Mouse (Mus musculus) lung, postnatal 0 days (tissue): Measurements from ENCODE around the gene Sirt5. TPM values are rescaled to one million over a fixed set of nuclear protein-coding genes. Genes with fewer than 3 reads are reported as not detected.
A peak's percentile ranks its signal among the peaks of the same experiment; 100 is the strongest.

Experiments used
- ATAC-seq: fragments of 200-750 bp; cut with Nextera tagmentation; 2 replicates; pipeline ENCODE4 v1.8.0; 2017; ENCODE audit warnings: moderate library complexity
- DNase-seq: peaks from one replicate; pipeline ENCODE4 v3.0.0-alpha.2; 2016; ENCODE audit warnings: low spot score
- H3K27ac ChIP-seq: fragments of 300-500 bp; sonication (generic); 2 replicates; pipeline ENCODE4 v1.5.1; 2014; ENCODE audit warnings: antibody characterized with exemption, mild to moderate bottlenecking, low read length, mixed read lengths
- H3K27me3 ChIP-seq: fragments of 300-500 bp; sonication (generic); replicated peaks from 2 replicates; pipeline ENCODE4 v1.6.1; 2014; ENCODE audit warnings: low read length, mixed read lengths; ENCODE audit not compliant: insufficient read depth
- H3K36me3 ChIP-seq: fragments of 300-500 bp; sonication (generic); 2 replicates; pipeline ENCODE4 v1.6.1; 2014; ENCODE audit warnings: low read length, mixed read lengths; ENCODE audit not compliant: insufficient read depth
- H3K4me1 ChIP-seq: fragments of 300-500 bp; sonication (generic); 2 replicates; pipeline ENCODE4 v1.6.1; 2014; ENCODE audit warnings: antibody characterized with exemption, low read depth, low read length, mixed read lengths; ENCODE audit not compliant: insufficient read depth
- H3K4me2 ChIP-seq: fragments of 300-500 bp; sonication (generic); replicated peaks from 2 replicates; pipeline ENCODE4 v1.6.1; 2014; ENCODE audit warnings: low read depth, mild to moderate bottlenecking, low read length, moderate library complexity, mixed read lengths
- H3K4me3 ChIP-seq: fragments of 300-500 bp; sonication (generic); 2 replicates; pipeline ENCODE4 v1.5.1; 2014; ENCODE audit warnings: low read depth, low read length
- H3K9ac ChIP-seq: fragments of 300-500 bp; sonication (generic); replicated peaks from 2 replicates; pipeline ENCODE4 v1.6.1; 2014; ENCODE audit warnings: low read depth, mild to moderate bottlenecking
- H3K9me3 ChIP-seq: fragments of 300-500 bp; sonication (generic); 2 replicates; pipeline ENCODE4 v1.6.1; 2016; ENCODE audit warnings: low read length, mixed read lengths
- CTCF ChIP-seq: IDR thresholded peaks from 2 replicates; pipeline ENCODE4 v1.5.1; 2016; ENCODE audit warnings: antibody characterized with exemption, mild to moderate bottlenecking
- EP300 ChIP-seq: IDR thresholded peaks from 2 replicates; pipeline ENCODE4 v1.6.1; 2016; ENCODE audit warnings: antibody characterized with exemption, mild to moderate bottlenecking, control low read depth
- WGBS: fragments of 180-500 bp; shearing (Covaris S2); extraction: QIAGEN DNeasy Blood & Tissue Kit; methylation state at CpG from one replicate; pipeline ENCODE4 v1.1.7; 2014; 5-methylcytosine and 5-hydroxymethylcytosine counted together
- polyA plus RNA-seq: library from polyadenylated mRNA; unstranded; fragments of >200 nt; fragmentation: Nextera tagmentation; extraction: Ambion mirVana; gene quantifications from 2 replicates; pipeline ENCODE4 v1.2.1, GENCODE M21; 2015

Gene Sirt5
- 11.9 and 15.6 TPM in 2 replicates for polyA plus RNA-seq

- Histone ChIP-seq H3K36me3 (no peaks in the 10 kb centered on the region), H3K27ac (no peak within 1 kb of the TSS), H3K4me2 (peak within 1 kb of the TSS; percentile 82), H3K9me3 (no peaks in the 10 kb centered on the region), H3K4me3 (peak within 1 kb of the TSS; percentile 68), H3K9ac (peak within 1 kb of the TSS; percentile 56), H3K27me3 (no peaks in the 10 kb centered on the region), H3K4me1 (peaks cover 6% of the 10 kb centered on the region; the same call in 1 of the 2 replicates)
- ATAC-seq = peak; percentile 96
- 16% methylated on average over 42 of the region's 42 CpGs for WGBS
- peak; percentile 88 for DNase-seq
- TF ChIP-seq CTCF = peak; percentile 91
- TF ChIP-seq EP300 = no peak
Observed at GRCm38 (mm10) chr13:43364985-43365824, at the start of gene Sirt5. Sirt5 (plus strand) TSS chr13:43365496.

GRCm38 (mm10) chr13:43317411-43317810 is 47.9 kb upstream of the Sirt5 start:
- TF ChIP-seq CTCF = no peak
- TF ChIP-seq EP300 = no peak
- H3K27me3 ChIP-seq = no peaks in the 10 kb centered on the region
- H3K4me1 ChIP-seq = no peaks in the 10 kb centered on the region
- H3K9ac ChIP-seq = no peak overlapping the region
- H3K27ac ChIP-seq = no peak overlapping the region
- no peak overlapping the region for H3K4me3 ChIP-seq
- no peaks in the 10 kb centered on the region for H3K36me3 ChIP-seq
- 29% methylated on average over 5 of the region's 5 CpGs for WGBS
- peak; percentile 33; the same call in 1 of the 2 replicates for ATAC-seq
- no peaks in the 10 kb centered on the region for H3K9me3 ChIP-seq
- peak; percentile 53 for DNase-seq
- no peak overlapping the region for H3K4me2 ChIP-seq

GRCm38 (mm10) chr13:43319396-43319795 is 45.9 kb upstream of the Sirt5 start:
- Histone ChIP-seq H3K9ac (no peak overlapping the region), H3K9me3 (no peaks in the 10 kb centered on the region), H3K27me3 (no peaks in the 10 kb centered on the region), H3K4me2 (no peak overlapping the region), H3K4me3 (no peak overlapping the region), H3K36me3 (no peaks in the 10 kb centered on the region), H3K27ac (no peak overlapping the region), H3K4me1 (no peaks in the 10 kb centered on the region)
- TF ChIP-seq CTCF (no peak), EP300 (no peak)
- WGBS = 63% methylated on average over 3 of the region's 3 CpGs
- DNase-seq (no peak), ATAC-seq (no peak)

- no peak overlapping the region for H3K9ac ChIP-seq
- H3K4me2 ChIP-seq = no peak overlapping the region
- no peak overlapping the region for H3K27ac ChIP-seq
- DNase-seq (no peak), ATAC-seq (no peak)
- no peak overlapping the region for H3K4me3 ChIP-seq
- WGBS = 70% methylated on average over 2 of the region's 2 CpGs
- H3K27me3 ChIP-seq = no peaks in the 10 kb centered on the region
- H3K9me3 ChIP-seq = no peaks in the 10 kb centered on the region
- H3K36me3 ChIP-seq = no peaks in the 10 kb centered on the region
- H3K4me1 ChIP-seq = no peaks in the 10 kb centered on the region
- TF ChIP-seq CTCF (peak; percentile 46), EP300 (no peak)
Observed at GRCm38 (mm10) chr13:43321492-43321891, 43.8 kb upstream of the Sirt5 start.

- TF ChIP-seq CTCF = no peak
- TF ChIP-seq EP300 = no peak
- 68% methylated on average over 1 of the region's 1 CpGs for whole genome bisulfite sequencing
- no peaks in the 10 kb centered on the region for H3K9me3 ChIP-seq
- ATAC-seq = no peak
- H3K9ac ChIP-seq = no peak overlapping the region
- no peak overlapping the region for H3K4me3 ChIP-seq
- DNase-seq = no peak
- H3K36me3 ChIP-seq = no peaks in the 10 kb centered on the region
- no peaks in the 10 kb centered on the region for H3K4me1 ChIP-seq
- no peaks in the 10 kb centered on the region for H3K27me3 ChIP-seq
- no peak overlapping the region for H3K27ac ChIP-seq
- H3K4me2 ChIP-seq = no peak overlapping the region
Observed at GRCm38 (mm10) chr13:43325427-43325826, 39.9 kb upstream of the Sirt5 start.

- DNase-seq (peak; percentile 4), ATAC-seq (no peak)
- Histone ChIP-seq H3K9me3 (no peaks in the 10 kb centered on the region), H3K4me1 (peaks cover 4% of the 10 kb centered on the region; the same call in 1 of the 2 replicates), H3K4me2 (no peak overlapping the region), H3K9ac (no peak overlapping the region), H3K27ac (no peak overlapping the region), H3K4me3 (no peak overlapping the region), H3K27me3 (no peaks in the 10 kb centered on the region), H3K36me3 (no peaks in the 10 kb centered on the region)
- WGBS = 32% methylated on average over 11 of the region's 11 CpGs
- TF ChIP-seq CTCF (no peak), EP300 (no peak)
Observed at GRCm38 (mm10) chr13:43331721-43332444, 33.4 kb upstream of the Sirt5 start.
